Mouse (Mus musculus): ENCODE measurements around the gene Slc11a1.

- TF ChIP-seq CTCF (IDR thresholded peaks at IDR 0.05; ENCODE audit: low read depth, low read length): no peak
- TF ChIP-seq GATA1 (IDR thresholded peaks at IDR 0.05; ENCODE audit: borderline replicate concordance, low read length): no peak
Measured at GRCm38 (mm10) chr1:74342308-74342707, 32.7 kb upstream of the Slc11a1 start.

Data from G1E (cell line).